Mouse (Mus musculus): ENCODE data around the gene Hoxb3. TPM values are rescaled to one million over a fixed set of nuclear protein-coding genes. Genes with fewer than 3 reads are reported as not detected.

Gene Hoxb3
- total RNA-seq, 2 experiments from 2014 or later = not detected

Small RNAs within 50 kb of the gene (microRNA-seq; reads per million reads assigned to microRNA genes)
- 30.2 to 43.9 reads per million in 2 experiments for gene Mir10a

Other genes with a start within 250 kb of the Hoxb3 start
- gene Atp5g1, start 247.7 kb upstream of the Hoxb3 start, total RNA-seq (2021) = 100 to 1,000 TPM; 370 to 408 TPM
- under 1 TPM in 1 of 2 experiments, not detected in 1; 0.20 TPM for gene Calcoco2, start 211.4 kb upstream of the Hoxb3 start, total RNA-seq (2021)
- gene Ttll6, start 189.5 kb upstream of the Hoxb3 start, total RNA-seq (2021) = under 1 TPM; 0.30 to 0.40 TPM
- not detected for gene Hoxb13, start 129.0 kb upstream of the Hoxb3 start, total RNA-seq (2021)
- not detected for gene Hoxb9, start 51.9 kb upstream of the Hoxb3 start, total RNA-seq (2021)
- not detected for gene Hoxb8, start 41.4 kb upstream of the Hoxb3 start, total RNA-seq (2021)
- gene Hoxb7, start 36.7 kb upstream of the Hoxb3 start, total RNA-seq (2021) = not detected
- not detected for gene Hoxb6, start 30.9 kb upstream of the Hoxb3 start, total RNA-seq (2021)
- not detected for gene Hoxb5, start 20.0 kb upstream of the Hoxb3 start, total RNA-seq (2021)
- not detected for gene Hoxb4, start 5.1 kb upstream of the Hoxb3 start, total RNA-seq (2021)
- not detected for gene Hoxb2, start 27.2 kb downstream of the Hoxb3 start, total RNA-seq (2021)
- gene Hoxb1, start 42.4 kb downstream of the Hoxb3 start, total RNA-seq (2021) = not detected
- 1 to 10 TPM; 1.1 to 1.3 TPM for gene Skap1, start 141.3 kb downstream of the Hoxb3 start, total RNA-seq (2021)